ENCODE assay signal across 8 mouse cellular contexts in genomic region chr5:125203759-125204158, GRCm38 (mm10). TPM values are rescaled to one million over a fixed set of nuclear protein-coding genes. Genes with fewer than 3 reads are reported as not detected.
A peak's percentile ranks its signal among the peaks of the same experiment; 100 is the strongest.
DNase-seq lines count a peak whose midpoint lies in the region; ATAC-seq and TF ChIP-seq lines count a peak whose summit lies in the region.

No protein-coding gene starts in this region.

- no peak overlapping the region; the same call in 1 of the 2 replicates for H3K9ac ChIP-seq in heart, embryonic 16.5 days (ENCODE audit: low read length)
- H3K9ac ChIP-seq in midbrain, embryonic 11.5 days (ENCODE audit: low read length), result no peak overlapping the region

- H3K27me3 ChIP-seq in heart, embryonic 16.5 days (ENCODE audit: control insufficient read depth, insufficient read depth, low read length), result no peaks in the 10 kb centered on the region
- H3K27me3 ChIP-seq in midbrain, embryonic 11.5 days (ENCODE audit: control insufficient read depth, insufficient read depth, low read length), result no peaks in the 10 kb centered on the region

- H3K9me3 ChIP-seq in heart, embryonic 16.5 days (replicated peaks; ENCODE audit: control insufficient read depth, low read length), result peaks cover 3% of the 10 kb centered on the region; the same call in 1 of the 2 replicates
- no peaks in the 10 kb centered on the region for H3K9me3 ChIP-seq in midbrain, embryonic 11.5 days (ENCODE audit: control insufficient read depth, low read length)

- TF ChIP-seq CTCF in lung, adult 2 months (IDR thresholded peaks at IDR 0.05; ENCODE audit: insufficient read depth, low read length), result no peak

- H3K36me3 ChIP-seq in heart, embryonic 16.5 days (ENCODE audit: control insufficient read depth, insufficient read depth), result no peaks in the 10 kb centered on the region
- no peaks in the 10 kb centered on the region for H3K36me3 ChIP-seq in midbrain, embryonic 11.5 days (ENCODE audit: control insufficient read depth, insufficient read depth, low read length)

- peak; percentile 45 to 55 for DNase-seq in frontal cortex, postnatal 36 days (ENCODE audit: low spot score in 2 of 2)
- no peak for DNase-seq in frontal cortex, postnatal 10 days (ENCODE audit: low spot score in 2 of 2)
- peak; percentile 85 for DNase-seq in adrenal gland, postnatal 14 days
- DNase-seq in midbrain, embryonic 11.5 days (ENCODE audit: low spot score, missing footprints), result peak; percentile 73
- no peak for DNase-seq in kidney, adult 18-20 months
- no peak for DNase-seq in lung, adult 2 months
- DNase-seq in urinary bladder, adult 2 months (ENCODE audit: low spot score), result no peak

- no peak for ATAC-seq in heart, embryonic 16.5 days (replicated peaks; ENCODE audit: extremely low read depth, insufficient read depth, low FRiP score)
- ATAC-seq in midbrain, embryonic 11.5 days (ENCODE audit: low FRiP score), result no peak

- 55% methylated on average over 11 of the region's 11 CpGs for WGBS in heart, embryonic 16.5 days
- 66% methylated on average over 11 of the region's 11 CpGs for WGBS in midbrain, embryonic 11.5 days
- 58% methylated on average over 11 of the region's 11 CpGs for WGBS in lung, adult 2 months

- TF ChIP-seq POLR2A in lung, adult 2 months (IDR thresholded peaks at IDR 0.05; ENCODE audit: borderline replicate concordance, extremely low read depth, low read depth, low read length), result no peak

- H3K4me1 ChIP-seq in heart, embryonic 16.5 days (ENCODE audit: control insufficient read depth, insufficient read depth, low read length), result peaks cover 21% of the 10 kb centered on the region
- peaks cover 10% of the 10 kb centered on the region for H3K4me1 ChIP-seq in midbrain, embryonic 11.5 days (ENCODE audit: control insufficient read depth, insufficient read depth, low read length)
- 0 out of 2 replicates have a peak, but pooled peaks cover 2% of the 10 kb centered on the region for H3K4me1 ChIP-seq in lung, adult 2 months (ENCODE audit: control insufficient read depth, insufficient read depth, low read length)

- H3K4me2 ChIP-seq in heart, embryonic 16.5 days (ENCODE audit: low read depth, low read length), result no peak overlapping the region
- H3K4me2 ChIP-seq in midbrain, embryonic 11.5 days, result no peak overlapping the region

- H3K4me3 ChIP-seq in heart, embryonic 16.5 days (ENCODE audit: low read length), result no peak overlapping the region
- H3K4me3 ChIP-seq in midbrain, embryonic 11.5 days (ENCODE audit: low read depth, low read length), result no peak overlapping the region
- no peak overlapping the region for H3K4me3 ChIP-seq in lung, adult 2 months (replicated peaks; ENCODE audit: extremely low read depth, low read depth, low read length)

- H3K27ac ChIP-seq in heart, embryonic 16.5 days (ENCODE audit: low read length), result peak overlapping the region; percentile 73
- H3K27ac ChIP-seq in midbrain, embryonic 11.5 days (ENCODE audit: low read depth, low read length), result no peak overlapping the region

RNA-seq across cellular contexts. Expression of gene Ncor2, which starts 24.7 kb away (rescaled TPM):
- 165 and 192 TPM in 2 replicates for total RNA-seq in adrenal gland, postnatal 14 days (2021)
- 17.6 and 19.1 TPM in 2 replicates for polyA plus RNA-seq in heart, embryonic 16.5 days (2015; fragmentation: Nextera tagmentation; extraction: Ambion mirVana)
- 13.4 and 14.7 TPM in 2 replicates for polyA plus RNA-seq in midbrain, embryonic 11.5 days (2014; fragmentation: Nextera tagmentation; extraction: Ambion mirVana)
- 65.5 and 78.9 TPM in 2 replicates for polyA plus RNA-seq in lung, adult 2 months (2012; rRNA removed)
- 24.5 and 61.9 TPM in 2 replicates for polyA plus RNA-seq in urinary bladder, adult 2 months (2012; rRNA removed)

Comparison
In these comparisons a context has a peak if more than half of its experiments do, and no peak if none do; other contexts are left out.
1. DNase-seq: peak in frontal cortex, postnatal 36 days (2 of 2), adrenal gland, postnatal 14 days (single experiment) and midbrain, embryonic 11.5 days (single experiment); none in frontal cortex, postnatal 10 days (0 of 2), kidney, adult 18-20 months (single experiment), lung, adult 2 months (single experiment) and urinary bladder, adult 2 months (single experiment).